Mouse (Mus musculus): ENCODE measurements around the gene Alkbh7. TPM values are rescaled to one million over a fixed set of nuclear protein-coding genes. Genes with fewer than 3 reads are reported as not detected.
A peak's percentile ranks its signal among the peaks of the same experiment; 100 is the strongest.

Alkbh7 gene
- total and polyA plus RNA-seq, 2 experiments = 23.2 to 42.0 TPM

- no peak overlapping the region for H3K4me3 ChIP-seq (ENCODE audit: insufficient read depth, low read depth, low read length)
- H3K36me3 ChIP-seq (ENCODE audit: control insufficient read depth, insufficient read depth, low read length) = no peaks in the 10 kb centered on the region
- WGBS = 74% methylated on average over 14 of the region's 14 CpGs
- no peaks in the 10 kb centered on the region for H3K27me3 ChIP-seq (ENCODE audit: control insufficient read depth, insufficient read depth, low read length)
- no peaks in the 10 kb centered on the region for H3K79me2 ChIP-seq (ENCODE audit: control insufficient read depth, insufficient read depth, low read length)
- no peak for TF ChIP-seq POLR2A (IDR thresholded peaks at IDR 0.05; ENCODE audit: extremely low read depth, insufficient read depth, low read length)
- TF ChIP-seq CTCF (IDR thresholded peaks at IDR 0.05; ENCODE audit: low read depth, low read length) = no peak
- no peaks in the 10 kb centered on the region for H3K4me1 ChIP-seq (ENCODE audit: control insufficient read depth, insufficient read depth, low read length)
- H3K9ac ChIP-seq (ENCODE audit: low read depth, low read length) = no peak overlapping the region
- H3K27ac ChIP-seq (replicated peaks; ENCODE audit: insufficient read depth, low read depth, low read length) = no peak overlapping the region
- DNase-seq (ENCODE audit: extremely low read depth, low read depth, low spot score) = no peak
These were observed 23.0 kb upstream of the Alkbh7 start for GRCm38 (mm10) chr17:56973956-56974707.

DNA sequence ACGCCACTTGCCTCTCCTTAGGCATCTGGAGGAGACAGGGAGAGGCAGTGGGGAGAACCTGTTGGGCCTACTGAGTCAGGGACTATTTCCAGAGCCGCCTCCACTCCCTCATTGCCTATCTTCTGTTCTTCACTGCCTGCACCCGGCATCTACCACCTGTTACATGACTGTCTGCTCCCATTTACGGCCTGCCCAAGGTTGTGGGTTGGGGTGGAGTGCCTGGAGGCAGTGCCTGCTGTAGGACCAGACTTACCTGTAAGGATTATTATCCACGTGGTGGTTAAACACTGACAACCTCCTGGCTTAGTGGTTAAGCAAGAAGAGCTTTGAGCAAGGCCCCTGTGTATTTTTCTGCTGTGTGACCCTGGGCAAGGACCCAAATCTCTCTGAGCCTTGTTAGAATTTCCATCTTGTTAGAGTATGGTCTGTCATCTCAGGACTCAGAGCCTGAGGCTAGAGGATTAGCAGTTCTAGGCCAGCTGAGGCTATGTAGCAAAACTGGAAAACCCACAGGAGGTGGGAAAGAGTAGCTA, 22.4 kb upstream of the Alkbh7 start:
- H3K79me2 ChIP-seq (ENCODE audit: control insufficient read depth, insufficient read depth, low read length) = no peaks in the 10 kb centered on the region
- no peaks in the 10 kb centered on the region for H3K27me3 ChIP-seq (ENCODE audit: control insufficient read depth, insufficient read depth, low read length)
- no peak overlapping the region for H3K9ac ChIP-seq (ENCODE audit: low read depth, low read length)
- TF ChIP-seq CTCF (IDR thresholded peaks at IDR 0.05; ENCODE audit: low read depth, low read length) = no peak
- TF ChIP-seq POLR2A (IDR thresholded peaks at IDR 0.05; ENCODE audit: extremely low read depth, insufficient read depth, low read length) = no peak
- H3K27ac ChIP-seq (replicated peaks; ENCODE audit: insufficient read depth, low read depth, low read length) = no peak overlapping the region
- DNase-seq (ENCODE audit: extremely low read depth, low read depth, low spot score) = no peak
- H3K4me1 ChIP-seq (ENCODE audit: control insufficient read depth, insufficient read depth, low read length) = no peaks in the 10 kb centered on the region
- H3K4me3 ChIP-seq (ENCODE audit: insufficient read depth, low read depth, low read length) = no peak overlapping the region
- H3K36me3 ChIP-seq (ENCODE audit: control insufficient read depth, insufficient read depth, low read length) = no peaks in the 10 kb centered on the region
- WGBS = 85% methylated on average over 5 of the region's 5 CpGs

- DNase-seq (ENCODE audit: extremely low read depth, low read depth, low spot score) = peak; percentile 35
These were observed 21.7 kb upstream of the Alkbh7 start for GRCm38 (mm10) chr17:56975391-56975790.

GRCm38 (mm10) chr17:56976531-56977390, 20.4 kb upstream of the Alkbh7 start:
- no peaks in the 10 kb centered on the region for H3K4me1 ChIP-seq (ENCODE audit: control insufficient read depth, insufficient read depth, low read length)
- H3K27me3 ChIP-seq (ENCODE audit: control insufficient read depth, insufficient read depth, low read length) = no peaks in the 10 kb centered on the region
- H3K36me3 ChIP-seq (ENCODE audit: control insufficient read depth, insufficient read depth, low read length) = no peaks in the 10 kb centered on the region
- TF ChIP-seq CTCF (IDR thresholded peaks at IDR 0.05; ENCODE audit: low read depth, low read length) = no peak
- TF ChIP-seq POLR2A (IDR thresholded peaks at IDR 0.05; ENCODE audit: extremely low read depth, insufficient read depth, low read length) = no peak
- H3K79me2 ChIP-seq (ENCODE audit: control insufficient read depth, insufficient read depth, low read length) = no peaks in the 10 kb centered on the region
- no peak overlapping the region for H3K9ac ChIP-seq (ENCODE audit: low read depth, low read length)
- no peak overlapping the region for H3K27ac ChIP-seq (replicated peaks; ENCODE audit: insufficient read depth, low read depth, low read length)
- no peak overlapping the region for H3K4me3 ChIP-seq (ENCODE audit: insufficient read depth, low read depth, low read length)
- 80% methylated on average over 8 of the region's 8 CpGs for WGBS
- no peak for DNase-seq (ENCODE audit: extremely low read depth, low read depth, low spot score)

More at GRCm38 (mm10) chr17:56975391-56975790, 21.7 kb upstream of the Alkbh7 start:
- no peak overlapping the region for H3K4me3 ChIP-seq (ENCODE audit: insufficient read depth, low read depth, low read length)
- H3K79me2 ChIP-seq (ENCODE audit: control insufficient read depth, insufficient read depth, low read length) = no peaks in the 10 kb centered on the region
- H3K27me3 ChIP-seq (ENCODE audit: control insufficient read depth, insufficient read depth, low read length) = no peaks in the 10 kb centered on the region
- H3K27ac ChIP-seq (replicated peaks; ENCODE audit: insufficient read depth, low read depth, low read length) = no peak overlapping the region
- 48% methylated on average over 3 of the region's 3 CpGs for WGBS
- no peaks in the 10 kb centered on the region for H3K36me3 ChIP-seq (ENCODE audit: control insufficient read depth, insufficient read depth, low read length)
- TF ChIP-seq POLR2A (IDR thresholded peaks at IDR 0.05; ENCODE audit: extremely low read depth, insufficient read depth, low read length) (no peak), CTCF (IDR thresholded peaks at IDR 0.05; ENCODE audit: low read depth, low read length) (no peak)
- H3K4me1 ChIP-seq (ENCODE audit: control insufficient read depth, insufficient read depth, low read length) = no peaks in the 10 kb centered on the region
- H3K9ac ChIP-seq (ENCODE audit: low read depth, low read length) = no peak overlapping the region

- WGBS = 36% methylated on average over 7 of the region's 8 CpGs
- H3K9ac ChIP-seq (ENCODE audit: low read depth, low read length) = no peak overlapping the region
- DNase-seq (ENCODE audit: extremely low read depth, low read depth, low spot score) = no peak
- no peak for TF ChIP-seq POLR2A (IDR thresholded peaks at IDR 0.05; ENCODE audit: extremely low read depth, insufficient read depth, low read length)
- TF ChIP-seq CTCF (IDR thresholded peaks at IDR 0.05; ENCODE audit: low read depth, low read length) = no peak
- no peaks in the 10 kb centered on the region for H3K4me1 ChIP-seq (ENCODE audit: control insufficient read depth, insufficient read depth, low read length)
- no peak overlapping the region for H3K4me3 ChIP-seq (ENCODE audit: insufficient read depth, low read depth, low read length)
- H3K36me3 ChIP-seq (ENCODE audit: control insufficient read depth, insufficient read depth, low read length) = no peaks in the 10 kb centered on the region
- H3K27ac ChIP-seq (replicated peaks; ENCODE audit: insufficient read depth, low read depth, low read length) = no peak overlapping the region
- H3K79me2 ChIP-seq (ENCODE audit: control insufficient read depth, insufficient read depth, low read length) = no peaks in the 10 kb centered on the region
- no peaks in the 10 kb centered on the region for H3K27me3 ChIP-seq (ENCODE audit: control insufficient read depth, insufficient read depth, low read length)
These were observed 17.6 kb upstream of the Alkbh7 start for GRCm38 (mm10) chr17:56979524-56979923.

Data from liver, adult 2 months (tissue).